Mouse (Mus musculus) heart, embryonic 10.5 days (tissue): ENCODE measurements around the gene Nop16. TPM values are rescaled to one million over a fixed set of nuclear protein-coding genes. Genes with fewer than 3 reads are reported as not detected.

Experiments
- DNase-seq: peaks from one replicate; pipeline ENCODE4 v3.0.0-alpha.2; 2017; ENCODE audit warnings: low spot score
- H3K27ac ChIP-seq: fragments of 300-500 bp; sonication (generic); 2 replicates; pipeline ENCODE4 v1.5.1; 2016; ENCODE audit warnings: mild to moderate bottlenecking
- H3K27me3 ChIP-seq: fragments of 300-500 bp; sonication (generic); 2 replicates; pipeline ENCODE4 v1.6.1; 2016; ENCODE audit warnings: mild to moderate bottlenecking; ENCODE audit not compliant: poor library complexity, insufficient read depth, severe bottlenecking
- H3K36me3 ChIP-seq: fragments of 300-500 bp; sonication (generic); 2 replicates; pipeline ENCODE4 v1.6.1; 2016; ENCODE audit warnings: mild to moderate bottlenecking, moderate library complexity
- H3K4me1 ChIP-seq: fragments of 300-500 bp; sonication (generic); 2 replicates; pipeline ENCODE4 v1.6.1; 2016; ENCODE audit warnings: mild to moderate bottlenecking
- H3K4me3 ChIP-seq: fragments of 300-500 bp; sonication (generic); 2 replicates; pipeline ENCODE4 v1.5.1; 2016; ENCODE audit warnings: mild to moderate bottlenecking, moderate library complexity
- H3K9me3 ChIP-seq: fragments of 300-500 bp; sonication (generic); 2 replicates; pipeline ENCODE4 v1.6.1; 2016; ENCODE audit warnings: mild to moderate bottlenecking, moderate library complexity
- WGBS: fragments of 180-500 bp; shearing (Covaris S2); methylation state at CpG from one replicate; pipeline ENCODE4 v1.1.7; 2016; 5-methylcytosine and 5-hydroxymethylcytosine counted together
- polyA plus RNA-seq: library from polyadenylated mRNA; unstranded; fragments of >200 nt; fragmentation: Nextera tagmentation; extraction: Ambion mirVana; gene quantifications from 2 replicates; pipeline ENCODE4 v1.2.1, GENCODE M21; 2016

Nop16 gene
- polyA plus RNA-seq, 1 experiment from 2014 or later = 112 TPM

GRCm38 (mm10) chr13:54609301-54609700 lies 19.4 kb upstream of the Nop16 start:
- peaks cover 16% of the 10 kb centered on the region; the same call in 1 of the 2 replicates for H3K27me3 ChIP-seq
- 10% methylated on average over 1 of the region's 1 CpGs for WGBS
- H3K36me3 ChIP-seq = peaks cover 10% of the 10 kb centered on the region; the same call in 1 of the 2 replicates
- no peak overlapping the region for H3K4me3 ChIP-seq
- DNase-seq = no peak
- peaks cover 25% of the 10 kb centered on the region for H3K4me1 ChIP-seq
- H3K9me3 ChIP-seq = no peaks in the 10 kb centered on the region
- peak overlapping the region; percentile 52; the same call in 1 of the 2 replicates for H3K27ac ChIP-seq

- WGBS = 16% methylated on average over 8 of the region's 8 CpGs
- Histone ChIP-seq H3K36me3 (peaks cover 10% of the 10 kb centered on the region; the same call in 1 of the 2 replicates), H3K9me3 (no peaks in the 10 kb centered on the region), H3K4me1 (peaks cover 25% of the 10 kb centered on the region), H3K27me3 (peaks cover 16% of the 10 kb centered on the region; the same call in 1 of the 2 replicates), H3K27ac (peak overlapping the region; percentile 52; the same call in 1 of the 2 replicates), H3K4me3 (peak overlapping the region; percentile 24)
- DNase-seq = no peak
Measured at GRCm38 (mm10) chr13:54608666-54609065, 18.8 kb upstream of the Nop16 start.

GRCm38 (mm10) chr13:54608002-54608401 lies 18.1 kb upstream of the Nop16 start:
- Histone ChIP-seq H3K36me3 (peaks cover 10% of the 10 kb centered on the region; the same call in 1 of the 2 replicates), H3K9me3 (no peaks in the 10 kb centered on the region), H3K4me3 (no peak overlapping the region), H3K27me3 (peaks cover 16% of the 10 kb centered on the region; the same call in 1 of the 2 replicates), H3K4me1 (peaks cover 25% of the 10 kb centered on the region), H3K27ac (no peak overlapping the region)
- WGBS = 84% methylated on average over 3 of the region's 3 CpGs
- DNase-seq = no peak

GRCm38 (mm10) chr13:54607204-54607603 lies 17.3 kb upstream of the Nop16 start:
- Histone ChIP-seq H3K27me3 (peaks cover 16% of the 10 kb centered on the region; the same call in 1 of the 2 replicates), H3K9me3 (no peaks in the 10 kb centered on the region), H3K36me3 (peaks cover 10% of the 10 kb centered on the region; the same call in 1 of the 2 replicates), H3K27ac (no peak overlapping the region), H3K4me1 (peaks cover 28% of the 10 kb centered on the region), H3K4me3 (no peak overlapping the region)
- no peak for DNase-seq
- 75% methylated on average over 5 of the region's 5 CpGs for WGBS

- Histone ChIP-seq H3K27ac (no peak overlapping the region), H3K27me3 (peaks cover 10% of the 10 kb centered on the region; the same call in 1 of the 2 replicates), H3K36me3 (peaks cover 10% of the 10 kb centered on the region; the same call in 1 of the 2 replicates), H3K4me1 (peaks cover 17% of the 10 kb centered on the region), H3K4me3 (no peak overlapping the region), H3K9me3 (no peaks in the 10 kb centered on the region)
- WGBS = 77% methylated on average over 5 of the region's 5 CpGs
- DNase-seq = no peak
Measured at GRCm38 (mm10) chr13:54605426-54605825, 15.5 kb upstream of the Nop16 start.

- Histone ChIP-seq H3K36me3 (peaks cover 13% of the 10 kb centered on the region; the same call in 1 of the 2 replicates), H3K4me3 (no peak overlapping the region), H3K27ac (no peak overlapping the region), H3K4me1 (peaks cover 13% of the 10 kb centered on the region), H3K9me3 (no peaks in the 10 kb centered on the region), H3K27me3 (0 out of 2 replicates have a peak, but pooled peaks cover 1% of the 10 kb centered on the region)
- no peak for DNase-seq
- 67% methylated on average over 4 of the region's 4 CpGs for WGBS
Measured at GRCm38 (mm10) chr13:54604221-54604620, 14.3 kb upstream of the Nop16 start.

- Histone ChIP-seq H3K27ac (no peak overlapping the region), H3K4me1 (peaks cover 8% of the 10 kb centered on the region), H3K4me3 (no peak overlapping the region), H3K36me3 (peaks cover 21% of the 10 kb centered on the region), H3K9me3 (no peaks in the 10 kb centered on the region), H3K27me3 (no peaks in the 10 kb centered on the region)
- DNase-seq = no peak
Measured at GRCm38 (mm10) chr13:54603501-54603900, 13.6 kb upstream of the Nop16 start.

GRCm38 (mm10) chr13:54602639-54603111 lies 12.8 kb upstream of the Nop16 start:
- H3K36me3 ChIP-seq = peaks cover 24% of the 10 kb centered on the region
- WGBS = 62% methylated on average over 3 of the region's 3 CpGs
- H3K4me3 ChIP-seq = no peak overlapping the region
- H3K27ac ChIP-seq = 0 out of 2 replicates have a peak overlapping the region, but pooled peaks have one; percentile 1
- no peaks in the 10 kb centered on the region for H3K9me3 ChIP-seq
- DNase-seq = no peak
- no peaks in the 10 kb centered on the region for H3K27me3 ChIP-seq
- peaks cover 14% of the 10 kb centered on the region; the same call in 1 of the 2 replicates for H3K4me1 ChIP-seq

GRCm38 (mm10) chr13:54598622-54599143 lies 8.8 kb upstream of the Nop16 start:
- H3K27ac ChIP-seq = no peak overlapping the region
- WGBS = 87% methylated on average over 12 of the region's 12 CpGs
- H3K4me3 ChIP-seq = no peak overlapping the region
- H3K9me3 ChIP-seq = no peaks in the 10 kb centered on the region
- no peak for DNase-seq
- peaks cover 42% of the 10 kb centered on the region for H3K4me1 ChIP-seq
- no peaks in the 10 kb centered on the region for H3K27me3 ChIP-seq
- peaks cover 19% of the 10 kb centered on the region for H3K36me3 ChIP-seq

- H3K36me3 ChIP-seq = peaks cover 21% of the 10 kb centered on the region
- no peaks in the 10 kb centered on the region for H3K27me3 ChIP-seq
- peaks cover 39% of the 10 kb centered on the region for H3K4me1 ChIP-seq
- H3K4me3 ChIP-seq = peak overlapping the region; percentile 27; the same call in 1 of the 2 replicates
- 67% methylated on average over 5 of the region's 5 CpGs for WGBS
- H3K9me3 ChIP-seq = no peaks in the 10 kb centered on the region
- no peak for DNase-seq
- peak overlapping the region; percentile 69; the same call in 1 of the 2 replicates for H3K27ac ChIP-seq
Measured at GRCm38 (mm10) chr13:54596870-54597269, 7.0 kb upstream of the Nop16 start.

GRCm38 (mm10) chr13:54596107-54596690 lies 6.3 kb upstream of the Nop16 start:
- peaks cover 45% of the 10 kb centered on the region for H3K4me1 ChIP-seq
- H3K4me3 ChIP-seq = no peak overlapping the region
- peak overlapping the region; percentile 69; the same call in 1 of the 2 replicates for H3K27ac ChIP-seq
- WGBS = 43% methylated on average over 8 of the region's 8 CpGs
- peaks cover 21% of the 10 kb centered on the region for H3K36me3 ChIP-seq
- DNase-seq = no peak
- no peaks in the 10 kb centered on the region for H3K27me3 ChIP-seq
- H3K9me3 ChIP-seq = no peaks in the 10 kb centered on the region

GRCm38 (mm10) chr13:54593617-54594016 lies 3.7 kb upstream of the Nop16 start:
- DNase-seq = no peak
- H3K27me3 ChIP-seq = no peaks in the 10 kb centered on the region
- H3K9me3 ChIP-seq = no peaks in the 10 kb centered on the region
- H3K27ac ChIP-seq = no peak overlapping the region
- H3K4me1 ChIP-seq = peaks cover 56% of the 10 kb centered on the region
- WGBS = 85% methylated on average over 11 of the region's 11 CpGs
- no peak overlapping the region for H3K4me3 ChIP-seq
- peaks cover 11% of the 10 kb centered on the region for H3K36me3 ChIP-seq

- Histone ChIP-seq H3K27ac (no peak overlapping the region), H3K36me3 (peaks cover 20% of the 10 kb centered on the region), H3K4me3 (peak overlapping the region; percentile 3; the same call in 1 of the 2 replicates), H3K4me1 (peaks cover 40% of the 10 kb centered on the region), H3K27me3 (no peaks in the 10 kb centered on the region), H3K9me3 (no peaks in the 10 kb centered on the region)
- 93% methylated on average over 8 of the region's 8 CpGs for WGBS
- no peak for DNase-seq
Measured at GRCm38 (mm10) chr13:54591776-54592356, 2.0 kb upstream of the Nop16 start.
